Mouse (Mus musculus) lung, embryonic 14.5 days (tissue): ENCODE data around the gene Abhd11. TPM values are rescaled to one million over a fixed set of nuclear protein-coding genes. Genes with fewer than 3 reads are reported as not detected.
"Not testable (repeated sequence)": the region's sequence is repeated elsewhere in the genome, so short reads cannot be mapped to it uniquely, and the experiment has no call there.

Experiments used
- ATAC-seq: fragments of 200-750 bp; cut with Nextera tagmentation; 2 replicates; pipeline ENCODE4 v1.8.0; 2017; ENCODE audit warnings: mild to moderate bottlenecking, moderate TSS enrichment, moderate library complexity; ENCODE audit not compliant: insufficient read depth
- DNase-seq: peaks from one replicate; pipeline ENCODE4 v3.0.0-alpha.2; 2015
- H3K27ac ChIP-seq: fragments of 300-500 bp; sonication (generic); 2 replicates; pipeline ENCODE4 v1.5.1; 2014; ENCODE audit warnings: low read depth, mild to moderate bottlenecking, moderate library complexity
- H3K27me3 ChIP-seq: fragments of 300-500 bp; sonication (generic); 2 replicates; pipeline ENCODE4 v1.6.1; 2014; ENCODE audit warnings: low read length, control low read depth; ENCODE audit not compliant: insufficient read depth
- H3K36me3 ChIP-seq: fragments of 300-500 bp; sonication (generic); 2 replicates; pipeline ENCODE4 v1.6.1; 2014; ENCODE audit warnings: control low read depth; ENCODE audit not compliant: insufficient read depth
- H3K4me1 ChIP-seq: fragments of 300-500 bp; sonication (generic); 2 replicates; pipeline ENCODE4 v1.6.1; 2014; ENCODE audit warnings: antibody characterized with exemption, control low read depth; ENCODE audit not compliant: insufficient read depth
- H3K4me2 ChIP-seq: fragments of 300-500 bp; sonication (generic); 2 replicates; pipeline ENCODE4 v1.6.1; 2014; ENCODE audit warnings: mild to moderate bottlenecking
- H3K4me3 ChIP-seq: fragments of 300-500 bp; sonication (generic); 2 replicates; pipeline ENCODE4 v1.5.1; 2014; ENCODE audit warnings: low read depth, low read length
- H3K9ac ChIP-seq: fragments of 300-500 bp; sonication (generic); 2 replicates; pipeline ENCODE4 v1.6.1; 2014
- H3K9me3 ChIP-seq: fragments of 300-500 bp; sonication (generic); 2 replicates; pipeline ENCODE4 v1.6.1; 2016; ENCODE audit warnings: low read depth, low read length, control low read depth
- CTCF ChIP-seq: IDR thresholded peaks from 2 replicates; pipeline ENCODE4 v1.5.1; 2016; ENCODE audit warnings: antibody characterized with exemption, low read depth
- WGBS: fragments of 180-500 bp; shearing (Covaris S2); extraction: QIAGEN DNeasy Blood & Tissue Kit; methylation state at CpG from one replicate; pipeline ENCODE4 v1.1.7; 2014; 5-methylcytosine and 5-hydroxymethylcytosine counted together
- polyA plus RNA-seq: library from polyadenylated mRNA; unstranded; fragments of >200 nt; fragmentation: Nextera tagmentation; extraction: Ambion mirVana; gene quantifications from 2 replicates; pipeline ENCODE4 v1.2.1, GENCODE M21; 2014

Abhd11 gene
- 60.0 and 71.0 TPM in 2 replicates for polyA plus RNA-seq

- peaks cover 22% of the 10 kb centered on the region for H3K4me1 ChIP-seq
- under 1% methylated on average over 52 of the region's 52 CpGs for WGBS
- H3K9ac ChIP-seq = peak within 1 kb of the TSS; percentile 60
- H3K36me3 ChIP-seq = no peaks in the 10 kb centered on the region
- H3K27ac ChIP-seq = peak within 1 kb of the TSS; percentile 96
- TF ChIP-seq CTCF = peak; percentile 38; the same call in 1 of the 2 replicates
- H3K27me3 ChIP-seq = no peaks in the 10 kb centered on the region
- H3K9me3 ChIP-seq = no peaks in the 10 kb centered on the region
- H3K4me3 ChIP-seq = peak within 1 kb of the TSS; percentile 60
- DNase-seq = peak; percentile 100
- peak; percentile 89 for ATAC-seq
- H3K4me2 ChIP-seq = peak within 1 kb of the TSS; percentile 61
Observed at GRCm38 (mm10) chr5:135008671-135009589, at the start of gene Abhd11. Gene Abhd11, plus strand, starts transcription at chr5:135009152.

GRCm38 (mm10) chr5:134960430-134960829 lies 48.5 kb upstream of the Abhd11 start:
- 58% methylated on average over 2 of the region's 2 CpGs for WGBS

GRCm38 (mm10) chr5:134961519-134961918 lies 47.4 kb upstream of the Abhd11 start:
- no peaks in the 10 kb centered on the region for H3K36me3 ChIP-seq
- no peaks in the 10 kb centered on the region for H3K27me3 ChIP-seq
- WGBS = 84% methylated on average over 2 of the region's 2 CpGs
- no peak overlapping the region; the same call in 1 of the 2 replicates for H3K27ac ChIP-seq
- H3K4me1 ChIP-seq = no peaks in the 10 kb centered on the region; the same call in 1 of the 2 replicates
- ATAC-seq (no peak), DNase-seq (no peak)
- no peak overlapping the region for H3K4me2 ChIP-seq
- no peak for TF ChIP-seq CTCF
- H3K4me3 ChIP-seq = no peak overlapping the region
- H3K9me3 ChIP-seq = no peaks in the 10 kb centered on the region
- no peak overlapping the region for H3K9ac ChIP-seq

More at GRCm38 (mm10) chr5:134960430-134960829, 48.5 kb upstream of the Abhd11 start:
- Histone ChIP-seq H3K27ac (no peak overlapping the region), H3K36me3 (no peaks in the 10 kb centered on the region), H3K27me3 (no peaks in the 10 kb centered on the region), H3K9me3 (no peaks in the 10 kb centered on the region), H3K4me3 (no peak overlapping the region), H3K4me2 (no peak overlapping the region), H3K4me1 (no peaks in the 10 kb centered on the region), H3K9ac (no peak overlapping the region)
- TF ChIP-seq CTCF = no peak
- no peak for DNase-seq
- no peak for ATAC-seq

GRCm38 (mm10) chr5:134963546-134963945 lies 45.4 kb upstream of the Abhd11 start:
- no peak overlapping the region for H3K4me2 ChIP-seq
- no peak overlapping the region for H3K9ac ChIP-seq
- 0 out of 2 replicates have a peak, but pooled peaks have one; percentile 15 for ATAC-seq
- H3K4me1 ChIP-seq = no peaks in the 10 kb centered on the region; the same call in 1 of the 2 replicates
- WGBS = 14% methylated on average over 5 of the region's 5 CpGs
- DNase-seq = peak; percentile 78
- peak overlapping the region; percentile 1; the same call in 1 of the 2 replicates for H3K27ac ChIP-seq
- H3K9me3 ChIP-seq = no peaks in the 10 kb centered on the region
- no peaks in the 10 kb centered on the region for H3K36me3 ChIP-seq
- no peaks in the 10 kb centered on the region for H3K27me3 ChIP-seq
- peak; percentile 29; the same call in 1 of the 2 replicates for TF ChIP-seq CTCF
- H3K4me3 ChIP-seq = no peak overlapping the region

DNA sequence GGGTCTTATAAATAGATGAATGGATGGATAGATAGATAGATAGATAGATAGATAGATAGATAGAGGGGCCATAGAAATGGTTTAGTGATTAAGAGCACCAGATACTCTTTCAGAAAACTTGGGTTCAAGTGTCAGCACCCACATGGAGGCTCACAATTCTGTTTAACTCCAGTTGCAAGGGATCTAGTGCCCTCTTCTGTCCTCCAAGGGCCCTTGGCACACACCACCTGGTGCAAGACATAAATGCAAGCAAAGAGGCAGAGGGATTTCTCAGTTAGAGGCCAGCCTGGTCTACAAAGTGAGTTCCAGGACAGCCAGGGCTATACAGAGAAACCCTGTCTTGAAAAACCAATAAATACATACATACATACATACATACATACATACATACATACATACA lies 44.3 kb upstream of the Abhd11 start:
- H3K4me2 ChIP-seq, H3K9me3 ChIP-seq, H3K36me3 ChIP-seq, H3K27ac ChIP-seq, H3K4me3 ChIP-seq, ATAC-seq, DNase-seq, H3K9ac ChIP-seq, H3K27me3 ChIP-seq, H3K4me1 ChIP-seq: not testable (repeated sequence)

- TF ChIP-seq CTCF = peak; percentile 89
- Histone ChIP-seq H3K36me3 (no peaks in the 10 kb centered on the region), H3K9me3 (no peaks in the 10 kb centered on the region), H3K4me3 (peak overlapping the region; percentile 25), H3K4me2 (peak overlapping the region; percentile 61), H3K9ac (no peak overlapping the region), H3K4me1 (no peaks in the 10 kb centered on the region; the same call in 1 of the 2 replicates), H3K27me3 (no peaks in the 10 kb centered on the region), H3K27ac (peak overlapping the region; percentile 52; the same call in 1 of the 2 replicates)
- WGBS = 3% methylated on average over 10 of the region's 10 CpGs
- peak; percentile 59 for ATAC-seq
- DNase-seq = peak; percentile 95
Observed at GRCm38 (mm10) chr5:134965473-134965851, 43.5 kb upstream of the Abhd11 start.
